Comparison of ENCODE assay signal across 24 mouse cellular contexts in the genomic region with DNA sequence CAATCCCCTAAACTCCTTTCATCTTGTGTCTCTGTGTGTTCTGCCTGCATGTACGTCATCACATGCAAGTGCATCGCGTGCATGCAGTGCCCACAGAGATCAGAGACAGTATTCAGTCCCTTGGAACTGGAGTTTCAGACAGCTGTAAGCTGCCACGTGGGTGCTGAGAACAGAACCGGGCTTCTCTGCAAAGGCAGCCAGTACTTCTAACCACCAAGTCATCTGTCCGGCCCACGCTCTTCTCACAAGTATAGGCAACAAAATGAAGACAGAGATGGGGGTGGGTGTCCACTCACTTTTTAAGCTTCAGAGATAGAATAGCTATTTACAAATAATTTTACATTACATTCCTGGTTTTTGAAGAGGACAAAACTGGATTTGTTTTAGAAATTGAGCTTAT. TPM values are rescaled to one million over a fixed set of nuclear protein-coding genes. Genes with fewer than 3 reads are reported as not detected.
DNase-seq lines count a peak whose midpoint lies in the region; ATAC-seq lines count a peak whose summit lies in the region.
"Had no signal": no experiment of that assay in that cellular context is flagged by ENCODE, and none has a peak within 500 bp of the region (broad histone marks: within the 10 kb centered on the region; RNA-seq: fewer than 3 reads in every experiment).

No protein-coding gene starts in this region.

- no peaks in the 10 kb centered on the region for H3K4me1 ChIP-seq in intestine, embryonic 16.5 days (ENCODE audit: control insufficient read depth, insufficient read depth, low read length)
- H3K4me1 ChIP-seq: embryonic facial prominence, embryonic 15.5 days; limb, embryonic 15.5 days; liver, embryonic 15.5 days; midbrain, embryonic 12.5 days; neural tube, embryonic 12.5 days had no signal

- H3K4me2 ChIP-seq in intestine, embryonic 16.5 days (ENCODE audit: low read depth, low read length), result no peak overlapping the region
- H3K4me2 ChIP-seq: embryonic facial prominence, embryonic 15.5 days; limb, embryonic 15.5 days; liver, embryonic 15.5 days; midbrain, embryonic 12.5 days; neural tube, embryonic 12.5 days had no signal

- H3K9me3 ChIP-seq in intestine, embryonic 16.5 days (ENCODE audit: control insufficient read depth, low read length), result 0 out of 2 replicates have a peak, but pooled peaks cover 3% of the 10 kb centered on the region
- H3K9me3 ChIP-seq: embryonic facial prominence, embryonic 15.5 days; G1E; limb, embryonic 15.5 days; liver, embryonic 15.5 days; midbrain, embryonic 12.5 days; neural tube, embryonic 12.5 days had no signal

- DNase-seq in frontal cortex, adult 2 months (ENCODE audit: extremely low spot score in 1 of 2, low spot score in 1 of 2), result peak; percentile 66 to 72
- no peak for DNase-seq in frontal cortex, postnatal 14 days (ENCODE audit: low spot score in 2 of 2)
- peak; percentile 85 for DNase-seq in right cerebral cortex, adult 18-20 months
- DNase-seq in right cerebral cortex, postnatal 4 days, result no peak
- DNase-seq in left cerebral cortex, postnatal 25 days (ENCODE audit: low spot score in 2 of 2), result peak; percentile 40 to 90
- no peak for DNase-seq in heart, postnatal 14 days
- DNase-seq: adrenal gland, postnatal 14 days; cerebellum, adult 18-20 months; cerebellum, postnatal 36 days; forebrain, postnatal 0 days; gastrocnemius, postnatal 25 days; heart, adult 2 months; heart, postnatal 4 days; kidney, adult 11 months had no signal

- WGBS in intestine, embryonic 16.5 days, result 88% methylated on average over 7 of the region's 7 CpGs

- intact Hi-C loops in left cerebral cortex, postnatal 25 days (cut with DNase I), result no loop called here
- intact Hi-C loops in heart, postnatal 14 days (cut with DNase I), result no loop called here

- ATAC-seq in intestine, embryonic 16.5 days, result no peak
- ATAC-seq: CD4-positive, CD25-positive, alpha-beta regulatory T cell, adult 4 months; forebrain, postnatal 0 days; hindbrain, postnatal 0 days had no signal

- H3K4me3 ChIP-seq in intestine, embryonic 16.5 days (ENCODE audit: low read length), result no peak overlapping the region
- H3K4me3 ChIP-seq: embryonic facial prominence, embryonic 15.5 days; heart, adult 2 months; limb, embryonic 15.5 days; liver, embryonic 15.5 days; midbrain, embryonic 12.5 days; neural tube, embryonic 12.5 days had no signal

- H3K27me3 ChIP-seq in intestine, embryonic 16.5 days (replicated peaks; ENCODE audit: control insufficient read depth, insufficient read depth, low read length), result no peaks in the 10 kb centered on the region
- H3K27me3 ChIP-seq: embryonic facial prominence, embryonic 15.5 days; limb, embryonic 15.5 days; liver, embryonic 15.5 days; midbrain, embryonic 12.5 days; neural tube, embryonic 12.5 days had no signal

- H3K36me3 ChIP-seq in intestine, embryonic 16.5 days (ENCODE audit: control insufficient read depth, insufficient read depth, low read length), result peaks cover 6% of the 10 kb centered on the region

- no peak overlapping the region for H3K9ac ChIP-seq in intestine, embryonic 16.5 days (ENCODE audit: low read depth, low read length)
- H3K9ac ChIP-seq: embryonic facial prominence, embryonic 15.5 days; forebrain, postnatal 0 days; limb, embryonic 15.5 days; liver, embryonic 15.5 days; midbrain, embryonic 12.5 days; neural tube, embryonic 12.5 days had no signal

- H3K27ac ChIP-seq in intestine, embryonic 16.5 days (ENCODE audit: low read length), result no peak overlapping the region
- H3K27ac ChIP-seq: embryonic facial prominence, embryonic 15.5 days; heart, adult 2 months; hindbrain, postnatal 0 days; limb, embryonic 15.5 days; liver, embryonic 15.5 days; midbrain, embryonic 12.5 days; neural tube, embryonic 12.5 days; stomach, postnatal 0 days had no signal

RNA-seq across cellular contexts. Expression of a gene that starts 50.2 kb away (rescaled TPM):
- polyA plus RNA-seq in frontal cortex, adult 2 months (2012; rRNA removed), result 36.9 and 38.2 TPM in 2 replicates
- total RNA-seq in left cerebral cortex, postnatal 25 days (2021), result 100 to 1,000 TPM; 111 TPM
- 10 to 100 TPM; 18.2 to 21.9 TPM for total RNA-seq in heart, postnatal 14 days (2021)
- 8.6 and 9.1 TPM in 2 replicates for polyA plus RNA-seq in intestine, embryonic 16.5 days (2015; fragmentation: Nextera tagmentation; extraction: Ambion mirVana)

Comparison
In these comparisons a context has a peak if more than half of its experiments do, and no peak if none do; other contexts are left out.
1. DNase-seq: peak in frontal cortex, adult 2 months (2 of 2), right cerebral cortex, adult 18-20 months (single experiment) and left cerebral cortex, postnatal 25 days (2 of 2); none in frontal cortex, postnatal 14 days (0 of 2), right cerebral cortex, postnatal 4 days (single experiment) and heart, postnatal 14 days (0 of 2).
2. RNA of a gene that starts 50.2 kb away (total RNA-seq): 111 TPM in left cerebral cortex, postnatal 25 days; 18.2 to 21.9 TPM in heart, postnatal 14 days; every median in the first group is over 4 times any median in the second.